Mouse (Mus musculus): ENCODE measurements at regions not wholly inside any gene's neighbourhood (a gene's known extent, or its start where the extent isn't known, plus 50 kb on each side); places are given as distances from the start of the nearest gene placed in this dataset.

DNA sequence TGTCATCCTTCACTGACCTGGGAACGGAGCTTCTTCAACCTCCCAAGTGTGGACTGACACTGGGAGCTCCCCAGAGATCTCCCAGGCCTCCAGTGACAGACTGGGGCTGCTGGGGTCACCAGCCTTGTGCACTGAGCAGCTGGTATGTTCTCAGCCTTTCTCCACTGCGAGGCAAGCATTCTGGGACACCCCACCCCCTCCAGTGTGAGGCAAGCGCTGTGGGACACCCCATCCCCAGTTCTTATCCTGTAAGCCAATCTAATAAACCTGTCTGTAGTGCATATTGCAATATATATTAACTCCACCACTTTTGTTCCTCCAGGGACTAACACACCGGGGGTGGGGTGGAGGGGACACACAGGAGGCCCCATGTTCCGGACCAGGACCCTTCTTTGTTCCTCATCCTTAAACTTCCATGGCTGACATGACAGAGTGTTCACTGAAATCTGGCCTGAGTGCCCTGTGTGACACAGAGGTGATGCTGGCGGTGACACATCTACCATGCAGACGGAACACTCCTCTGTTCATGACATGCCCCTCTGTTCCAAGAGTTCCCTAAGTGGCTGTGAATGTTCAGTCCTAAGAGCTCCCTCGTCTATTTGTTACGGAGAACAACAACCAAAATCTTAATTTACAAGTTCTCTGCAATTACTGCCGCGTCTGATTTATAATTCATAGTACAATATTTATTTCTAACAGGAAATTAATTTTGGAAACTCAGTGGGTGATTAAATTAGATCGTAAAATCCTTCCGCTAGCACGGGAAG lies 116.4 kb upstream of the Pmepa1 start:
- no peaks in the 10 kb centered on the region for H3K27me3 ChIP-seq (ENCODE audit: control insufficient read depth, insufficient read depth, low read length)
- DNase-seq: no peak
- no peak for TF ChIP-seq POLR2A (IDR thresholded peaks at IDR 0.05; ENCODE audit: control insufficient read depth, extremely low read depth, insufficient read depth, low read length, poor library complexity)
- no peak for TF ChIP-seq CTCF (IDR thresholded peaks at IDR 0.05; ENCODE audit: borderline replicate concordance, control insufficient read depth, extremely low read depth, insufficient read depth, low read length, poor library complexity)
- H3K4me3 ChIP-seq (ENCODE audit: control insufficient read depth, insufficient read depth, low read length): no peak overlapping the region
- no peaks in the 10 kb centered on the region for H3K4me1 ChIP-seq (replicated peaks; ENCODE audit: control insufficient read depth, insufficient read depth, low read length)
- 97% methylated on average over 14 of the region's 14 CpGs for WGBS
- no peak overlapping the region for H3K27ac ChIP-seq (ENCODE audit: control insufficient read depth, insufficient read depth, low read length)
- no peaks in the 10 kb centered on the region for H3K36me3 ChIP-seq (ENCODE audit: control insufficient read depth, insufficient read depth, low read length)

DNA sequence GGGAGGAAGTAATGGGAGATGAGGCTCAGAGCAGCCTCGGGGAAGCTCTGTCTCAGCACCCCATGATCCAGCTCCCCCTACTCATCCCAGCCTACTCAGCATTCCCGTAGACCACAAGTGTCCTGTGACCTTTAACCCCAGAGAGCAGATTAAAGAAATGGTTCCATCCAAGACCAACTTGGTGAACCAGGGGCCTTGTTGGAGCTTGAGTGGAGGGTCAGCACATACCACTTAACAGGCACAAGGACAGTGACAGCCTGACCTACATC lies 116.9 kb upstream of the Pmepa1 start:
- TF ChIP-seq POLR2A (IDR thresholded peaks at IDR 0.05; ENCODE audit: control insufficient read depth, extremely low read depth, insufficient read depth, low read length, poor library complexity): no peak
- TF ChIP-seq CTCF (IDR thresholded peaks at IDR 0.05; ENCODE audit: borderline replicate concordance, control insufficient read depth, extremely low read depth, insufficient read depth, low read length, poor library complexity): no peak
- Histone ChIP-seq H3K27me3 (ENCODE audit: control insufficient read depth, insufficient read depth, low read length) (no peaks in the 10 kb centered on the region), H3K4me3 (ENCODE audit: control insufficient read depth, insufficient read depth, low read length) (no peak overlapping the region), H3K27ac (ENCODE audit: control insufficient read depth, insufficient read depth, low read length) (no peak overlapping the region), H3K36me3 (ENCODE audit: control insufficient read depth, insufficient read depth, low read length) (no peaks in the 10 kb centered on the region), H3K4me1 (replicated peaks; ENCODE audit: control insufficient read depth, insufficient read depth, low read length) (no peaks in the 10 kb centered on the region)
- DNase-seq: no peak
- WGBS: 92% methylated on average over 2 of the region's 2 CpGs

- Histone ChIP-seq H3K27me3 (ENCODE audit: control insufficient read depth, insufficient read depth, low read length) (no peaks in the 10 kb centered on the region), H3K36me3 (ENCODE audit: control insufficient read depth, insufficient read depth, low read length) (no peaks in the 10 kb centered on the region), H3K27ac (ENCODE audit: control insufficient read depth, insufficient read depth, low read length) (no peak overlapping the region), H3K4me1 (replicated peaks; ENCODE audit: control insufficient read depth, insufficient read depth, low read length) (no peaks in the 10 kb centered on the region), H3K4me3 (ENCODE audit: control insufficient read depth, insufficient read depth, low read length) (no peak overlapping the region)
- WGBS: 77% methylated on average over 6 of the region's 6 CpGs
- DNase-seq: no peak
- TF ChIP-seq CTCF (IDR thresholded peaks at IDR 0.05; ENCODE audit: borderline replicate concordance, control insufficient read depth, extremely low read depth, insufficient read depth, low read length, poor library complexity): no peak
- no peak for TF ChIP-seq POLR2A (IDR thresholded peaks at IDR 0.05; ENCODE audit: control insufficient read depth, extremely low read depth, insufficient read depth, low read length, poor library complexity)
These were observed 119.2 kb upstream of the Pmepa1 start for GRCm38 (mm10) chr2:173395526-173395925.

DNA sequence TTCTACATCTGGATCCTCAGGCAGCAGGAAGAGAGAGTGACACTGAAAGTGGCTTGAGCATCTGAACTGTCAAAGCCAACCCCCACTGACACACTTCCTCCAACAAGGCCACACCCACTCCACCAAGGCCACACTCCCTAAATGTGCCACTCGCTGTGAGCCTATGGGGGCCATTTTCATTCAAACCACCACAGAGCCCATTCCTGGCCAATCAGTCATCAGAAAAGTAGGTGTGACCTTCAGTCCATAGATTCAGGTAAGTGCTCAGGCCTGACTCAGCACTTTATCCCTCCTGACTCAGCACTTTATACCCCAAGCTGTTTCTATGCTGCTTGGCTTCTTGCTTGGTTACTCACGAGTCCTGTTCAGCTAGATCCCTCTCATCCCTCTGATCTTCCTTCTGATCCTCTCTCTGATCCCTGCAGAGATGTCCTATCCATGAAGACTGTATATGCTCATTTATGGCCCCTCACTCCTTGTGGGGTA lies 121.6 kb upstream of the Pmepa1 start:
- TF ChIP-seq POLR2A (IDR thresholded peaks at IDR 0.05; ENCODE audit: control insufficient read depth, extremely low read depth, insufficient read depth, low read length, poor library complexity) (no peak), CTCF (IDR thresholded peaks at IDR 0.05; ENCODE audit: borderline replicate concordance, control insufficient read depth, extremely low read depth, insufficient read depth, low read length, poor library complexity) (no peak)
- no peak for DNase-seq
- no peak overlapping the region for H3K27ac ChIP-seq (ENCODE audit: control insufficient read depth, insufficient read depth, low read length)
- no peaks in the 10 kb centered on the region for H3K4me1 ChIP-seq (replicated peaks; ENCODE audit: control insufficient read depth, insufficient read depth, low read length)
- H3K4me3 ChIP-seq (ENCODE audit: control insufficient read depth, insufficient read depth, low read length): no peak overlapping the region
- 99% methylated on average over 2 of the region's 2 CpGs for WGBS
- H3K27me3 ChIP-seq (ENCODE audit: control insufficient read depth, insufficient read depth, low read length): no peaks in the 10 kb centered on the region
- H3K36me3 ChIP-seq (ENCODE audit: control insufficient read depth, insufficient read depth, low read length): no peaks in the 10 kb centered on the region

DNA sequence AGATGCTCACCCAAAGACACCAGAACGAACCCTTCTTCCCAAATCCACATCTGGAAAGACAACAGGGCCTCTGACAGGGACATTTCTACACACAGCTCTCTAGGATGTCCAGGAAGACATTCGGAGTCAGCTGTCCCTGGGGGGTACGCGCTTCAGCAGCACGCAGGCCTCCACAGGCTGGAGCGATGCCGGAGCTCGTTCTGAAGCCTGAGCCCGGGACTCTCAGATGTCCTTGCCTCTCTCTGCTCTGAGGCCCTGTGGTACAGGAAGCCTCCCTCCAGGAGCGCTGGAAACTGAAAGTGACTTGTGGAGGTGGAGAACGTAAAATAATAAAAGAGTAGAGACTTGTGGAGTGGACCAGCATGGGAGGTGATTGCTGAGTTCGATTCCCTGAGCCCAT lies 116.8 kb upstream of the 1700021F07Rik start:
- 88% methylated on average over 12 of the region's 12 CpGs for WGBS
- no peak for DNase-seq
- H3K4me3 ChIP-seq (ENCODE audit: control insufficient read depth, insufficient read depth, low read length): no peak overlapping the region
- TF ChIP-seq POLR2A (IDR thresholded peaks at IDR 0.05; ENCODE audit: control insufficient read depth, extremely low read depth, insufficient read depth, low read length, poor library complexity) (no peak), CTCF (IDR thresholded peaks at IDR 0.05; ENCODE audit: borderline replicate concordance, control insufficient read depth, extremely low read depth, insufficient read depth, low read length, poor library complexity) (no peak)
- no peaks in the 10 kb centered on the region for H3K36me3 ChIP-seq (ENCODE audit: control insufficient read depth, insufficient read depth, low read length)
- no peaks in the 10 kb centered on the region for H3K27me3 ChIP-seq (ENCODE audit: control insufficient read depth, insufficient read depth, low read length)
- H3K4me1 ChIP-seq (replicated peaks; ENCODE audit: control insufficient read depth, insufficient read depth, low read length): peaks cover 39% of the 10 kb centered on the region
- no peak overlapping the region for H3K27ac ChIP-seq (ENCODE audit: control insufficient read depth, insufficient read depth, low read length)

GRCm38 (mm10) chr2:173406344-173407094 lies 115.9 kb upstream of the 1700021F07Rik start:
- no peak for DNase-seq
- Histone ChIP-seq H3K36me3 (ENCODE audit: control insufficient read depth, insufficient read depth, low read length) (no peaks in the 10 kb centered on the region), H3K27me3 (ENCODE audit: control insufficient read depth, insufficient read depth, low read length) (no peaks in the 10 kb centered on the region), H3K4me3 (ENCODE audit: control insufficient read depth, insufficient read depth, low read length) (no peak overlapping the region), H3K4me1 (replicated peaks; ENCODE audit: control insufficient read depth, insufficient read depth, low read length) (peaks cover 47% of the 10 kb centered on the region), H3K27ac (ENCODE audit: control insufficient read depth, insufficient read depth, low read length) (no peak overlapping the region)
- WGBS: 73% methylated on average over 13 of the region's 13 CpGs
- TF ChIP-seq CTCF (IDR thresholded peaks at IDR 0.05; ENCODE audit: borderline replicate concordance, control insufficient read depth, extremely low read depth, insufficient read depth, low read length, poor library complexity) (no peak), POLR2A (IDR thresholded peaks at IDR 0.05; ENCODE audit: control insufficient read depth, extremely low read depth, insufficient read depth, low read length, poor library complexity) (no peak)

Data from thymus, adult 2 months (tissue).